Mouse (Mus musculus) heart, postnatal 36 days (tissue): Measurements from ENCODE around the gene Elavl3. TPM values are rescaled to one million over a fixed set of nuclear protein-coding genes. Genes with fewer than 3 reads are reported as not detected.

Experiments
- DNase-seq, 2 experiments: peaks; one replicate each; pipeline ENCODE4 v3.0.0; 2021 to 2022
- intact Hi-C: fragments of 180-260 bp; cut with DNase I; formaldehyde crosslinking; loops from one replicate; pipeline ENCODE4 v1.15.1; 2025
- total RNA-seq, 2 experiments: library from RNA; stranded (reverse); gene quantifications; 2 replicates each; pipeline ENCODE4 v1.2.3; 2021

The Elavl3 gene
- total RNA-seq, 2 experiments from 2014 or later = 0.05 to 0.11 TPM

GRCm38 (mm10) chr9:22017208-22017825, 34.5 kb downstream of the Elavl3 start:
- no peak for DNase-seq
- intact Hi-C loops = no loop called here

DNA sequence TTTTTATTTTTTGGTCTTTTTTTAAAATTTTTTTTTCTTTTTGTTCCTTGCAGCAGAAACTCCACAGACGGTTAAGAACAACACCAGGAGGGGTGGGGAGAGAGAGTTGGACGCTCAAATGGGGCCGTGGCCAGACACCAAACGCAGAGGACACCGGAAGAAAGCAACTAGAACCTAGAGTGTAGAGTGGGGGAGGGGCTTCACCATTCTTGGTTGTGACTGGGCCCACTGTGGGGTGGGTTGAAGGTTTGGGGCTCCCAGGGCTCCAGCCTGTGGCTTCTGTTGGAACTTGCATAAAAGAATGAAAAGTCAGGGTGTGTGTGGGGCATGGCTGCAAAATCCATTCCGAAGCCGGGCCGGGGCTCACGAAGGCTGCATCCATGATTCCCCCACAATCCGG, 35.6 kb downstream of the Elavl3 start:
- no peak for DNase-seq
- intact Hi-C loops = no loop called here

DNA sequence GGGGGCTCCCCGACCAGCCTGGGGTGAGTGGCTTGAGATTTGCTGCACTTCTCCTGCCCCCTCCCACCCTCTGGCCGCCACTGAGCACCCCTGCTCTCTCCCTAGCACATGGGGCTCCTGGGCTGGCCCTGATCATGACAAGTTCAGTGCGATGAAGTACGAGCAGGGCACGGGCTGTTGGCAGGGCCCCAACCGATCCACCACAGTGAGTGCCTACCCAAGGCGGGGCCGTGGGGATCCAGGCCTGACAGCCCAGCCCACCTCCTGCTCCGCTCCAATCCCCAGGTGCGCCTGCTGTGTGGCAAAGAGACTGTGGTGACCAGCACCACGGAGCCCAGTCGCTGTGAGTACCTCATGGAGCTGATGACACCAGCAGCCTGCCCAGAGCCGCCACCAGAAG, 39.1 kb downstream of the Elavl3 start:
- no peak for DNase-seq
- intact Hi-C loops = no loop called here

- no peak for DNase-seq
- intact Hi-C loops = no loop called here
Observed at GRCm38 (mm10) chr9:22011055-22011454, 40.8 kb downstream of the Elavl3 start.

GRCm38 (mm10) chr9:22004546-22004945, 47.3 kb downstream of the Elavl3 start:
- DNase-seq = no peak
- intact Hi-C loops = no loop called here

GRCm38 (mm10) chr9:22003163-22003554, 48.7 kb downstream of the Elavl3 start:
- no peak for DNase-seq
- intact Hi-C loops = loop anchor here (2.0 kb wide), 1 partner anchor 40 kb away; the partner anchor contains the start of gene Epor

GRCm38 (mm10) chr9:22002194-22003162, 49.3 kb downstream of the Elavl3 start, which contains the start of the genes Ccdc151 and Prkcsh:
Ccdc151 (minus strand) TSS chr9:22002634.
Prkcsh (plus strand) TSS chr9:22002806.
- intact Hi-C loops = loop anchor here (2.0 kb wide), 1 partner anchor 40 kb away; the partner anchor contains the start of gene Epor
- DNase-seq = peak; percentile 97 to 98

GRCm38 (mm10) chr9:22001633-22002032, 50.2 kb downstream of the Elavl3 start:
- no peak for DNase-seq
- intact Hi-C loops = loop anchor here (2.0 kb wide), 1 partner anchor 39 kb away; the partner anchor contains the start of gene Epor

- DNase-seq = no peak
- intact Hi-C loops = no loop called here
Observed at GRCm38 (mm10) chr9:22000296-22000695, 51.5 kb downstream of the Elavl3 start.

GRCm38 (mm10) chr9:21996178-21996867, 55.5 kb downstream of the Elavl3 start:
- DNase-seq = no peak
- intact Hi-C loops = loop anchor here (1.0 kb wide), 1 partner anchor 127 kb away; no protein-coding TSS in a partner anchor

DNA sequence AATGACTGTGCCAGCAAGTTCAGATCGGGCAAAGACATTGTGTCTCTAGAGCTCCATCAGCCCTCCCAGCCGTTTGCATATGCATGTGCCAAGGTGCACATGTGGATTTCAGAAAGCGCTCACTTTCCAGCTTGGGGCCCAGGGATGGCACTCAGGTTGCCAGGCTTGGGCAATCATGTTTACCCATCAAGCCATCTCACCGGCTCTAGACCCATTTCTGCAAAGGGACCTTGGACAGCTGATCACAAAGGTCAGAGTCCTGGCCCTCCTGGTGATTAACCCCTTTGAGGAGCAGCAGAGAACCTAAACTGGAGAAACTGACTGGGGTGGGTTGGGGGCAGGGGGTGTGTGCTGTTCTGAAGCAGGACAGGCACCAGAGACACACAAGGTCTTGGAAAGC, 59.6 kb downstream of the Elavl3 start:
- DNase-seq = no peak
- intact Hi-C loops = no loop called here

DNA sequence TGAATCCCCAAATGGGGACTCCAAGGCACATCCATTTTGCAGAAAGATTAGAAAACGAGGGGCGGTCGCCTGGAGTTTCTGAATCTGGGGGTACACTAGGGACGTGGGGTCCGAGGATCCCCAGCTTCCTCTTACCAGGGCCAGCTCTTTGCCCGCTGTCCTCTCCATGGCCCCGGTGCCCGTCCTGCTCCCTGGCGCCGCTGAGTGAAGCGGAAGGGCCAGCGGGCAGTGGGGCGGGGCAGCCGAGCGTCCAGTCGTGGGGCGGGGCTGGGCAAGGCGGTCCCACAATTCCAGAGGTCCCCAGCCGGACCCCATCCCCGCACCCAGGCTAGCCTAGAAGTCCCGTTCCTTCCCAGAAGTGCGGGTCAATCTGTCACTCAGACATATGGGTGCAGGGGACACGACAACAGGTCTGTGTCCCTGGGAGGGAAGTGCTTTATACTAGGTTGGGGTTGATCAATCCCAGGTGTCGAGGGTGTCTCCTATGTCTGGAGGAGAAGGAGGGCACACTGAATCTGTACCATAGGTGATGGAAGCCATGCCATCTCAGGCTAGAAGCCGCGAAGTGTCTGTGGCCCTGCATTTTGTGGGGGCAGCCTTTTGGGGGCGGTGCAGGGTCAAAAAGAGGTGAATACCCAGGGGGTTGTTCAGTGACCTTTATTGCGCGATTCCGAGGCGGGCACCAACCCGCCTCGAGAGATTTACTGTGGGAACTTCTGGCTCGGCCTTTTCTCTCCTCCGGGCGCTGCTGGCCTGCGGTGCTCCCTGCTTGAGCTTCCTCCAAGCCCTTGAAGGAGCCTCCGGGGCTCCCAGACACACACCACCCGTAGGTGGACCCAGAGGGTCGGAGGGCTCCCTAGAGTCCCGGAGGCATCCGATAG, 62.4 kb downstream of the Elavl3 start, which contains the start of gene Rgl3:
Gene Rgl3 (minus strand): TSS at position 217 of the 881 bp plus-strand sequence.
- peak; percentile 63 to 65 for DNase-seq
- intact Hi-C loops = no loop called here

DNA sequence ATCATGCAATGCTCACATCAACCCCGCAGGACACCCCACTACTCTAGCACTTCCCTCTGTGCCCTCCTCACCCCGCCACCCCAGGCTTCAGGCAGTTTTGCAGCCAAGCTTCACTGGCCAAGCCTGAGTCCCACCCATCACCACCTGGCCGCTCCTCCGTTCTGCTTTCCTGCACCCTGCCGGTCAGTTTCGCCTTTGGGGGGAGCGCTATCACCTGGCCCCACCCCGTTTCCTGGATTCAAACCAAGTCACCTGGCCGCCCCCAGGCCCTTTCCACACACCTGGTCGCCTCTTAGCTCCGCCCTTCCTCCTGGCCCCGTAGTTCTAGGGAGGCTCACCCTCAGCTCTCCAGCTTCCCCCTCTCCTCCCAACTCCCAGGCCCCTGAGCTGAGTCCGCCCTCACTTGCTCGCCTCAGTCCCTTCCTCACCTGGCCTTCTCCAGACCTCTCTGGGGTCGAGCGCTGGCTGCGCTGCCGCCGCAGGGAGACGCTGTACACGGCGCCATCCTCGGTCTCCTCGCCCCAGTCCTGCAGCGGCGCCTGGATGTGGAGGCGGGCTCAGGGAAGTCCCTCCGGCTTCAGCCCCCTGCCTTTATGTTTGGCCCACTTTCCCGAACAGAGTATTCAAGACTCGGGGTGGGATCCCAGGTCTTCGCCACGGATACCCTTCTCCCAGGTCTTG, 63.3 kb downstream of the Elavl3 start:
- DNase-seq = no peak
- intact Hi-C loops = no loop called here

DNA sequence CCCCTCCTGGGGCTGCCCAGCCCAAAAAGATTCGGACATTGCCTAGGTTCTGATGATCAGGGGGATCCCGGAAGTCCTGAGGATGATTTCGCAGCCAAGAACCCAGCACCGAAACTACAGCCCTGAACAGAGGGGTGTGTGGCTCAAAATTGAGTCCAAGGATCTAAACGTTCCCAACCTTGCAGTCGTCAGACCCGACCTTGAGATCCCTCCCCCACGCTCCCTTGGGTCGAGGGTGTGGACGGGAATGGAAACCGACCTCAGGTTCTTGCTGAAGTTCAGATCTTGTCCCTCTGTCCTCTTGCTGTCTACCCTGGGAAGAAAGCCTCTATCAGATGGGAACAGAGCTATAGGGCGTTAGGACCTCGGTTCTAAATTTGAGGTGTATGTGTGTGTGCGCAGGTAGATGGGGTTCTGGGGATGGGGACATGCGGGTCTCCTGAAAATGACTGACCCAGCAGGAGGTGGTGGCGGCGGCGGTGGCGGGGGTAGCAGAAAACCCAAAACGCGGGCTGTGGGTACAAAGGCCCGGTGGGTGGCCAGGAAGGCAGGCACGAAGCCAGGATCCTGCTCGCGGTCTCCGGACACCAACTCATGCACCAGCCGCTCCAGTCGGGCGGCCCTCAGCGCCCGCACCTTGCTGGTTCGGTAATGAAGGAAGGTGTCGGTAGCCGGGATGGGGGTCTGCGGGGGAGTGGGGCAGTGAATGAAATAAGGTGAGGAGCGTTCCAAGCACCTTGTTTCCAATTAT, 64.1 kb downstream of the Elavl3 start:
- intact Hi-C loops = no loop called here

DNA sequence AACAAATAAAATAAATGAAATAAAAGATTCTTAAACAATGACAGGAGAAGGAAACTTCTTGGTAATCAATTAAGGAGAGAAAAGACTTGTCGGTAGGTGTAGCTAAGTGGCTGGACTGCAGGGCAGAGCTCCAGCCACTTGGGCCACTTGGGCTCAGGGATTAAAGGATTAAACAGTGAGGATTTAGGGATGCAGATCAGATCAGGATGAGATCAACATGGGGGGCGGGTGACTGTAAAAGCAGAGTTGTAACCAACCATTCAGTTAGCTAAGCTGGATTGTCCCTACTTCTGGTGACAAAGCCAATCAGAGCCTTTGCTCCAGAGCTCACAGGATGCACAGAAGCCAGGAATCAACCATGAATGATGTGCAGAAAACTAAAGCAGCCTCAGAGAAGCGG, 67.9 kb downstream of the Elavl3 start:
- intact Hi-C loops = no loop called here
- no peak for DNase-seq

More for the DNA sequence above, 64.1 kb downstream of the Elavl3 start:
- no peak for DNase-seq

- intact Hi-C loops = loop anchor here (1.0 to 5.0 kb wide), 2 partner anchors 79 to 165 kb away; no protein-coding TSS in a partner anchor
- DNase-seq = no peak
Observed at GRCm38 (mm10) chr9:21978398-21979128, 73.3 kb downstream of the Elavl3 start.

GRCm38 (mm10) chr9:21977972-21978371, 73.9 kb downstream of the Elavl3 start:
- intact Hi-C loops = loop anchor here (1.0 to 5.0 kb wide), 2 partner anchors 79 to 165 kb away; no protein-coding TSS in a partner anchor
- DNase-seq = peak; percentile 48 to 65
